Mouse (Mus musculus): ENCODE measurements around the gene Dll1.
A peak's percentile ranks its signal among the peaks of the same experiment; 100 is the strongest.

Dll1 gene

GRCm38 (mm10) chr17:15378413-15379109 is 1.9 kb upstream of the Dll1 start:
- DNase-seq (ENCODE audit: low spot score) = peak; percentile 69

GRCm38 (mm10) chr17:15377901-15378300 is 1.2 kb upstream of the Dll1 start:
- DNase-seq (ENCODE audit: low spot score) = peak; percentile 80

GRCm38 (mm10) chr17:15375701-15376493 is 775 bp downstream of the Dll1 start:
- DNase-seq (ENCODE audit: low spot score) = peak; percentile 85

GRCm38 (mm10) chr17:15375224-15375623 is 1.4 kb downstream of the Dll1 start:
- no peak for DNase-seq (ENCODE audit: low spot score)

GRCm38 (mm10) chr17:15374321-15375141 is 2.1 kb downstream of the Dll1 start:
- peak; percentile 36 for DNase-seq (ENCODE audit: low spot score)

GRCm38 (mm10) chr17:15372931-15373652 is 3.6 kb downstream of the Dll1 start:
- DNase-seq (ENCODE audit: low spot score) = peak; percentile 17

GRCm38 (mm10) chr17:15371967-15372835 is 4.5 kb downstream of the Dll1 start:
- peak; percentile 70 for DNase-seq (ENCODE audit: low spot score)

GRCm38 (mm10) chr17:15370401-15370800 is 6.3 kb downstream of the Dll1 start:
- DNase-seq (ENCODE audit: low spot score) = no peak

- DNase-seq (ENCODE audit: low spot score) = no peak
Measured at GRCm38 (mm10) chr17:15365650-15366049, 11.0 kb downstream of the Dll1 start.

- no peak for DNase-seq (ENCODE audit: low spot score)
Measured at GRCm38 (mm10) chr17:15363656-15364055, 13.0 kb downstream of the Dll1 start.

- no peak for DNase-seq (ENCODE audit: low spot score)
Measured at GRCm38 (mm10) chr17:15357071-15357470, 19.6 kb downstream of the Dll1 start.

- DNase-seq (ENCODE audit: low spot score) = no peak
Measured at GRCm38 (mm10) chr17:15356526-15356925, 20.1 kb downstream of the Dll1 start.

GRCm38 (mm10) chr17:15355072-15355471 is 21.6 kb downstream of the Dll1 start:
- DNase-seq (ENCODE audit: low spot score) = no peak

GRCm38 (mm10) chr17:15354006-15354405 is 22.7 kb downstream of the Dll1 start:
- DNase-seq (ENCODE audit: low spot score) = no peak

- no peak for DNase-seq (ENCODE audit: low spot score)
Measured at GRCm38 (mm10) chr17:15352869-15353610, 23.6 kb downstream of the Dll1 start.

- DNase-seq (ENCODE audit: low spot score) = no peak
Measured at GRCm38 (mm10) chr17:15350152-15350551, 26.5 kb downstream of the Dll1 start.

- peak; percentile 84 for DNase-seq (ENCODE audit: low spot score)
Measured at GRCm38 (mm10) chr17:15343071-15343822, 33.4 kb downstream of the Dll1 start.

- no peak for DNase-seq (ENCODE audit: low spot score)
Measured at GRCm38 (mm10) chr17:15337906-15338305, 38.8 kb downstream of the Dll1 start.

- DNase-seq (ENCODE audit: low spot score) = no peak
Measured at GRCm38 (mm10) chr17:15329740-15330318, 46.8 kb downstream of the Dll1 start.
